Mouse (Mus musculus) hindbrain, embryonic 12.5 days (tissue): ENCODE results near the gene Setd2. TPM values are rescaled to one million over a fixed set of nuclear protein-coding genes. Genes with fewer than 3 reads are reported as not detected.

Experiments used
- ATAC-seq: fragments of 200-750 bp; cut with Nextera tagmentation; 2 replicates; pipeline ENCODE4 v1.8.0; 2017; ENCODE audit warnings: moderate TSS enrichment; ENCODE audit not compliant: low FRiP score
- H3K27ac ChIP-seq: fragments of 300-500 bp; sonication (generic); 2 replicates; pipeline ENCODE4 v1.5.1; 2016; ENCODE audit warnings: mild to moderate bottlenecking
- H3K27me3 ChIP-seq: fragments of 300-500 bp; sonication (generic); 2 replicates; pipeline ENCODE4 v1.6.1; 2016; ENCODE audit warnings: mild to moderate bottlenecking
- H3K36me3 ChIP-seq: fragments of 300-500 bp; sonication (generic); 2 replicates; pipeline ENCODE4 v1.6.1; 2016; ENCODE audit warnings: mild to moderate bottlenecking
- H3K4me1 ChIP-seq: fragments of 300-500 bp; sonication (generic); 2 replicates; pipeline ENCODE4 v1.6.1; 2016
- H3K4me2 ChIP-seq: fragments of 300-500 bp; sonication (generic); replicated peaks from 2 replicates; pipeline ENCODE4 v1.6.1; 2016; ENCODE audit warnings: mild to moderate bottlenecking
- H3K4me3 ChIP-seq: fragments of 300-500 bp; sonication (generic); 2 replicates; pipeline ENCODE4 v1.5.1; 2016; ENCODE audit warnings: mild to moderate bottlenecking
- H3K9ac ChIP-seq: fragments of 300-500 bp; sonication (generic); 2 replicates; pipeline ENCODE4 v1.6.1; 2016; ENCODE audit warnings: mild to moderate bottlenecking, moderate library complexity
- H3K9me3 ChIP-seq: fragments of 300-500 bp; sonication (generic); replicated peaks from 2 replicates; pipeline ENCODE4 v1.6.1; 2016; ENCODE audit warnings: mild to moderate bottlenecking
- WGBS: fragments of 180-500 bp; shearing (Covaris S2); methylation state at CpG from one replicate; pipeline ENCODE4 v1.1.7; 2016; 5-methylcytosine and 5-hydroxymethylcytosine counted together
- polyA plus RNA-seq: library from polyadenylated mRNA; unstranded; fragments of >200 nt; fragmentation: Nextera tagmentation; extraction: Ambion mirVana; gene quantifications from 2 replicates; pipeline ENCODE4 v1.2.1, GENCODE M21; 2016

Gene Setd2
- polyA plus RNA-seq, 1 experiment from 2014 or later: 49.7 TPM

DNA sequence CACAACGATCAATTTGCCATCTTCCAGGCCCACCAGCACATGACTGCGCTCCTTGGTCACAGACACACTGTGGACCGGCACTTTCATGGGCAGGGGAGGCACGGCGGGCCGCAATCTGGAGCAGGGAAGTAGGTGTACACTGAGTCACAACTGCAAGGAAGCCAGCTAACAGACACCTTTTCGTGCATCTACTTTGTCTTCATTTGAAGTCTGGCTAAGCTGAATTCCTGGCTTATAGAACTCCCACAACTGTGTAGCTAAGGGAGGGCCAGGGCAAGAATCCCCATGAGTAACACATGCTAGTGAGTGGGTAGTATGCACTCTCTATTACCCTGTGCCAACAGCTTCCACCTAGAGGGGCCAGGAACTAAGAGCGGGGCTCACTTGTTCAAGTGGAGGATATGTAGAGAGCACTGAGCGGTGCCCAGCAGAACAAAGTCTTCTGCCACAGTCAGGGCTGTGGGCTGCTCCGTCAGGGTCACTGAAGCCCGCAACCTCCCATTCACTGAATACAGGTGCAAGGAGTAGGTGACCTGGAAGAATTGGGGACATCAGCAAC, 93.0 kb downstream of the Setd2 start:
- Histone ChIP-seq H3K36me3 (peaks cover 19% of the 10 kb centered on the region), H3K9me3 (no peaks in the 10 kb centered on the region), H3K4me2 (peak overlapping the region; percentile 99), H3K27me3 (0 out of 2 replicates have a peak, but pooled peaks cover 8% of the 10 kb centered on the region), H3K4me1 (peaks cover 20% of the 10 kb centered on the region), H3K4me3 (peak overlapping the region; percentile 52), H3K27ac (peak overlapping the region; percentile 90; the same call in 1 of the 2 replicates), H3K9ac (peak overlapping the region; percentile 72)
- ATAC-seq: no peak
- 65% methylated on average over 11 of the region's 11 CpGs for WGBS

DNA sequence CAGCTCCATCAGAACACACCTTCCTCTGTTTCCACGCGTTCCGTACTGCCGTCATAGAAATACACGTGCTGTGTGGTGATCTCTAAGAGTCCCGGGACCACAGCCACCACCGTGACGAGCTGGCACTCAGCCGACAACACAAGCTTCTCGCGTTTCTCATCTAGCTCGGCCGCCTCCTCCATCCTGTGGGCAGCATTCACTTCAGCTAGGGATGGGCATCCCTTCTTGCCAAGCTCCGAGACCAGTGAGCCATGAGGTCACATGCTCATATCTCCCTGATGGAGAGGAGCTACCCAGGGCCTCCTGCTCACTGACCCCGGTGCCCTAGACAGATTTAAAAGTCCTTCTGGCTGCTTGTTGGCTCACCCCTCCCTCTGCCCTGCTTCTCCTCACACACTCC, 97.8 kb downstream of the Setd2 start:
- Histone ChIP-seq H3K36me3 (no peaks in the 10 kb centered on the region), H3K9ac (no peak overlapping the region), H3K27ac (no peak overlapping the region), H3K4me3 (no peak overlapping the region), H3K4me1 (peaks cover 23% of the 10 kb centered on the region), H3K27me3 (peaks cover 41% of the 10 kb centered on the region), H3K4me2 (no peak overlapping the region), H3K9me3 (no peaks in the 10 kb centered on the region)
- WGBS: 88% methylated on average over 15 of the region's 15 CpGs
- ATAC-seq: no peak

DNA sequence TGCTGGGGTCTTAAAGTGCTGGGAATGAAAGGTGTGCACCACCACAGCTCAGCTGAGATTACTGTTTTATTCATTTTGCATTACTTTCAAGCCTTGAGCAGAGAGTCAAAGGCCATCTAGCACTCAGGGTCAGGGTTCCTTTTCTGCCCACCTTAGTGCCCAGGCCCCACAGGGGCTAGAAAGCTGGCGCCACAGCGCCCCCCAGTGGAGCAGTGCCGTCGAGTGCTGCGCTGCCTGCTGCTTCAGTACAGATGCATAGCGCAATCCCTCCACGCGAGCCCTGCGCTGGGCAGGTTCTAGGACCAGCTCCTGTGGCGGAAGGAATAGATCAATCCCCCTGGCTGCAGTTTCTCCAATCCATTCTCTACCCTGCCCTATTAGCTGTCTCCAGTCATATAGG, 98.8 kb downstream of the Setd2 start:
- peaks cover 17% of the 10 kb centered on the region for H3K4me1 ChIP-seq
- H3K4me3 ChIP-seq: peak overlapping the region; percentile 34
- no peaks in the 10 kb centered on the region for H3K9me3 ChIP-seq
- peaks cover 38% of the 10 kb centered on the region for H3K27me3 ChIP-seq
- peak overlapping the region; percentile 65 for H3K4me2 ChIP-seq
- 0 out of 2 replicates have a peak overlapping the region, but pooled peaks have one; percentile 50 for H3K9ac ChIP-seq
- ATAC-seq: peak; percentile 41; the same call in 1 of the 2 replicates
- H3K36me3 ChIP-seq: no peaks in the 10 kb centered on the region
- 16% methylated on average over 10 of the region's 10 CpGs for WGBS
- H3K27ac ChIP-seq: no peak overlapping the region

DNA sequence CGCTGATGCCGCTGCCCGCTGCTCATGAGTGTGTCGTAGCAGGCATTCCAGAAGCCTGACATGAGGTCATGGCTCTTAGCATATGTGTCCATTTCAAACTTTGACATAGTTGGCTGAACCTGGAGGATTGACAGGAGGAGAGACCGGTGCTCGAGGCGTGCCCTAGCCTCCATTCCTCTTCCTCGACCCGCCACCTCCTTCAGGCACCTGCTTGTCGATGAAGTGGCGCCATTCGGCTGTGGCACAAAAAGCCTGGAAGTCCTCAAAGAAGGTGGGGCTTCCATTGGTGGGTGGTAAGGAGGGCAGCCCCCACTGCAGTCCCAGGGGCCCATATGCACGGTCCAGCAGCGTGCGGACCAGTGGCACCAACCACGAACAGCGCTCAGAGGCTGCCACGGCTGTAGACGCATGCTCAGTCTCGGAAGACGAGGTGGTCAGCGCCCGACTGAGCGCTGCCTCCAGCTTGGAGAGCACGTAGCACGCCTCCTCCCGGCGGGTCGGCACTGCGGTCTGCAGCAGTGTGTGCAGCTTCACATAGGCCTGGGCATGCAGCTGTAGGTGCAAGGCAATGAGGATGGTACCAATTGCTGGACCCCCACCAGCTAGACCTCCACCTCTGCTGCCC, 99.4 kb downstream of the Setd2 start:
- H3K27ac ChIP-seq: no peak overlapping the region
- H3K9ac ChIP-seq: peak overlapping the region; percentile 50; the same call in 1 of the 2 replicates
- H3K4me1 ChIP-seq: peaks cover 17% of the 10 kb centered on the region
- H3K4me3 ChIP-seq: peak overlapping the region; percentile 34
- H3K4me2 ChIP-seq: peak overlapping the region; percentile 65
- H3K9me3 ChIP-seq: no peaks in the 10 kb centered on the region
- H3K36me3 ChIP-seq: no peaks in the 10 kb centered on the region
- 13% methylated on average over 30 of the region's 30 CpGs for WGBS
- peak; percentile 27; the same call in 1 of the 2 replicates for ATAC-seq
- H3K27me3 ChIP-seq: peaks cover 35% of the 10 kb centered on the region

DNA sequence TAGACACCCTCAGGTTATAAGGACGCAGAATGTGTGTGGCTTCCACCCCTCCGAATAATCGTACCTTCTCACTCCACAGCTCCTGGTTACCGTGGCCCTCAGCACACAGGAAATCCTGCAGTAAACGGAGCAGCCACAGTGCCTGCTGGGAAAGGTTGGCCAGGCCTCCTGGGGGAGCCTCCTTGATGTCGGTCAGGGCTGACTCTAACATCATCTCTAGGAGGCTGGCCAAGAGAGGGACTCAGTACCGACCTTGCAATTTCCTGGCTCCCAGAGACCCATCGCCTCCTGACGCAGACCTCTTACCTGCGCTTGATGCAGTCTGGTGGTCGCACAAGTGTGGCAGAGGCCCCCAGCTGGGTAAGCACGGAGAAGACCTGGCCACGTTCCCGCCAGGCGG, 100.3 kb downstream of the Setd2 start:
- H3K9me3 ChIP-seq: no peaks in the 10 kb centered on the region
- no peak overlapping the region for H3K27ac ChIP-seq
- 84% methylated on average over 15 of the region's 15 CpGs for WGBS
- H3K27me3 ChIP-seq: peaks cover 36% of the 10 kb centered on the region
- no peak overlapping the region for H3K4me2 ChIP-seq
- H3K36me3 ChIP-seq: no peaks in the 10 kb centered on the region
- H3K4me1 ChIP-seq: peaks cover 17% of the 10 kb centered on the region
- no peak overlapping the region for H3K9ac ChIP-seq
- no peak overlapping the region for H3K4me3 ChIP-seq
- ATAC-seq: no peak

DNA sequence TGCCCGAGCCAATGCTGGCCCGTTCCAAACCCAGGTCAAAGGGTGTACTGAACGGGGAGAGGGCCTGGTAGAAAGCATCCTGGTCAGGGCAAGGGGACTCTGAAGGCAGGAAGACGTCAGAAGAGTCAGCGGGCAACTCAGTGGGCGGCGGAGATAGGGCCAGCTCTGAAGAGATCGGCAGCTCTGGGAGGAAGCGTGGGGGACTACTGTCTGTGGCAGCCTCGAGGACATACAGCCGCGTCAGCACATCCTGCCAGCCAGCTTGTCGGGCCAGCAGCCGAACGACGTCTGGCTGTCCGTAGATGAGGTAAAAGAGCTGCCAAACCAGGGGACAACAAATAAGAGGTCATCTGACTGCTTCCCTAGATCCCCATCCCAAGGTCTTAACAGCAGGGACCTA, 101.5 kb downstream of the Setd2 start:
- ATAC-seq: no peak
- Histone ChIP-seq H3K4me1 (peaks cover 17% of the 10 kb centered on the region), H3K27ac (no peak overlapping the region), H3K36me3 (peaks cover 4% of the 10 kb centered on the region; the same call in 1 of the 2 replicates), H3K9ac (no peak overlapping the region), H3K4me3 (no peak overlapping the region), H3K27me3 (peaks cover 36% of the 10 kb centered on the region), H3K4me2 (no peak overlapping the region), H3K9me3 (no peaks in the 10 kb centered on the region)
- 79% methylated on average over 17 of the region's 17 CpGs for WGBS

DNA sequence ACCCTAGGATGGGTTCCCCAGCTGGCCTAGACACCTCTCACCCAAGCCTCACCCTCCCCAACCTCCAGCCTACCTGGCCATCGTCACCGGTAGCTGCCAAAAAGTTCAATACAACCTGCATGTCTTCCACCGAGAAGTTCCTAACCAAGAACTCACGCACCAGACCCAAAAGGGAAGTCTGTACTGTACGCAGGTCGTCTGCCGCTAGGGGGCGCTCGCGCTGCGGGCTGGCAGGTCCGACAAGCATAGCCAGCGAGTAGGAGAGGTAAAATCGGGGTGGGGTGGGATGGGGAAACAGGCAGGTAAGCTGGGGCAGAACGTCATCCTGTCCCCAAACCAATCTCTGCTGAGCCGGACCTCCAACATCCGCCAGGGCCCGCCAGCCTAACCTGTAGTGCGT, 102.8 kb downstream of the Setd2 start:
- no peak overlapping the region for H3K9ac ChIP-seq
- peak; percentile 33; the same call in 1 of the 2 replicates for ATAC-seq
- 6% methylated on average over 19 of the region's 19 CpGs for WGBS
- no peaks in the 10 kb centered on the region for H3K9me3 ChIP-seq
- H3K4me2 ChIP-seq: no peak overlapping the region
- H3K4me1 ChIP-seq: peaks cover 17% of the 10 kb centered on the region
- no peak overlapping the region for H3K4me3 ChIP-seq
- peaks cover 36% of the 10 kb centered on the region for H3K27me3 ChIP-seq
- H3K36me3 ChIP-seq: peaks cover 4% of the 10 kb centered on the region; the same call in 1 of the 2 replicates
- H3K27ac ChIP-seq: no peak overlapping the region

DNA sequence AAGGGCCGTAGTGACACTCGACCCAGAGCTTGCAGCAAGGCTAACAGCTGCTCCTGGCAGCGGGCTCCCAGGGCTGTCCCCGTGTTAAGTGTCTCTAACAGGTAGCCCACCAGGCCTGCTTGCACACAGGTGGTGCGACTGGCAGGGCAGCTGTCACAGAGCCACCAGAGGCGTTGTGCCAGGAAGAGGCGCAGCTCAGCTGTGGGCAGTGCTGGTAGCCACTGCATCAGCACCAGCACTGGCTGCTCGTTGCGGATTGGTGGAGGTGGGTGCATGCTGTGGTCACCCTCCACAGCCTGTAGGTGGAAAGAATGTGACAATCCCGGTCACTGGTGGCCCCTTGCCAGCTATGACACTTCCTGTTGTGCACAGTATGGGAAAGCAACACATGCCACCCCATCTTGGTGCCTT, 106.2 kb downstream of the Setd2 start:
- Histone ChIP-seq H3K27ac (no peak overlapping the region), H3K9ac (no peak overlapping the region), H3K9me3 (no peaks in the 10 kb centered on the region), H3K4me3 (no peak overlapping the region), H3K36me3 (peaks cover 4% of the 10 kb centered on the region; the same call in 1 of the 2 replicates), H3K27me3 (peaks cover 8% of the 10 kb centered on the region; the same call in 1 of the 2 replicates), H3K4me2 (no peak overlapping the region), H3K4me1 (peaks cover 5% of the 10 kb centered on the region; the same call in 1 of the 2 replicates)
- WGBS: 84% methylated on average over 10 of the region's 10 CpGs
- ATAC-seq: no peak

DNA sequence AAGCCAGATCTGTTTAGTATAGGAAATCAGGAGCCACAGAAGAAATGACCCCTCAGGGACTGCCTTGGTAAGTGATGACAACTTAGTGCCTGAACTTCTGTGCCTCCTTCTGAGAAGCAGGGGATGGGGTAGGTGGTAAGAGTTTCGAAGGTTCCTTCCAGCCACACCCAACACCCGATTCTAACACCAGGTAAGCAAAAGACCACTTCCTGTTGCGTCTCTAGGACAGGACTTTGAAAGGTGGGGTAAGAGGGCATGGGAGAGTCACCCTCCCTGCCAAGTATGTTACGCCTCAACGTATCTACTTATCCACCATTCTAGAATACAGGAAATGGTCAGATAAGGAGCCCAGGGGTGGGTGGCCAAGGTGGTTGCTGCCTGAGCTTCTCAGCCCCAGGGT, 108.6 kb downstream of the Setd2 start:
- WGBS: 88% methylated on average over 5 of the region's 5 CpGs
- Histone ChIP-seq H3K9me3 (no peaks in the 10 kb centered on the region), H3K4me1 (peaks cover 2% of the 10 kb centered on the region; the same call in 1 of the 2 replicates), H3K27ac (no peak overlapping the region), H3K9ac (no peak overlapping the region), H3K4me2 (no peak overlapping the region), H3K36me3 (peaks cover 4% of the 10 kb centered on the region; the same call in 1 of the 2 replicates), H3K27me3 (peaks cover 3% of the 10 kb centered on the region; the same call in 1 of the 2 replicates), H3K4me3 (no peak overlapping the region)
- ATAC-seq: no peak

DNA sequence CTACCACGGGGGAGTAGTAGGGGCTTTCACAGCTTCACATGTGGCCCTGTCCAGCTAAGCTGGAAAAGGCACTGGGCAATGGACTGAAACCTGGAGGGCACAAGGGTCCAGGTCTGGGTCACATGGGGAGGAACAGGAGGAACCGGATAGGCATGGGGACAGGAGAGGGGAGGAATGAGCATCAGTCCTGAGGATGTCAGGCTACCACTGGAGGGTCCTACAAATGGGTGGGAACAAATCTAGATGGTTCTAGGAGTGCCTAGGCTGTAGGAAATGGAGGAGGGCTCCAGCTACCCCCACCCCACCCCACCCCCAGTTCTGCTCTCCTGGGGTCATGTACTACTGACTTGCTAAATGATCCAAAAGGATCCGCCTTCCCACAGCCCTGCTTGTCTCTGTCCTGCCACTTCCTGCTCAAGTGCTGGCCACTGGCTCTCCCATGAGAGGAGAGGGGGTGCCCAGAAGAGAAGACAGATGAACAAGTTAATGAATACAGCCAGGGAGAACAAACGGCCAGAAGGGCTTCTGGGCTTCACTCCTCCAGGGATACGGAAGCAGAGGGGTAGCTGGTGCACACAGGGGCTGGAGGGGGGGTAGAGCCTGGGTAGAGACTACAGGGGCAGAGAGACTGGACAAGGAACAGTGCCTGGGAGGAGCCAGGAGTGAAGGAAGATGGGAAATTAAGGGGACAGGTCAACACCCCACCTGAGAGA, 110.6 kb downstream of the Setd2 start:
- peaks cover 4% of the 10 kb centered on the region; the same call in 1 of the 2 replicates for H3K36me3 ChIP-seq
- 45% methylated on average over 5 of the region's 5 CpGs for WGBS
- peaks cover 2% of the 10 kb centered on the region; the same call in 1 of the 2 replicates for H3K4me1 ChIP-seq
- no peak overlapping the region for H3K4me2 ChIP-seq
- no peak overlapping the region for H3K27ac ChIP-seq
- no peaks in the 10 kb centered on the region for H3K9me3 ChIP-seq
- H3K4me3 ChIP-seq: no peak overlapping the region
- no peak overlapping the region for H3K9ac ChIP-seq
- H3K27me3 ChIP-seq: no peaks in the 10 kb centered on the region
- no peak for ATAC-seq

DNA sequence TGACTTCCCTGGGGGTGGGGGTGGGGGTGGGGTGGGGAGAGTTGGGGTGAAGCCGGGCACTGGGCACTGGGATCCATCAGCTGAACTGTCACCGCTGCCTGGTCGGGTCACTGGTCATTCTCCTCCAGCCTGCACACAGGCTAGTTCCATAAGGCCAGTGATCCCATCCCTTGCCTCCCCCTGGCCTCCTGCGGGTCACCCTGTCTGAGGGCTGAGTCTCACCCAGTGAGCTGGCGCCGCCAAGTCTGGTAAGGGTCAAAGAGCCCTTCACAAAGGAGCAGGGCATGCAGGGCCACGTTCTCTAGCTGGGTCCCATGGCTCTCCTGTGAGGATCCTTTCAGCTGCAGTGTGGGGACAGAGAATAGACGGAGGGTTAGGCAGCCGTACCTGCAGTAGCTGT, 111.4 kb downstream of the Setd2 start:
- peaks cover under 1% of the 10 kb centered on the region; the same call in 1 of the 2 replicates for H3K36me3 ChIP-seq
- no peak overlapping the region for H3K4me3 ChIP-seq
- no peaks in the 10 kb centered on the region for H3K9me3 ChIP-seq
- no peak for ATAC-seq
- 68% methylated on average over 9 of the region's 9 CpGs for WGBS
- no peak overlapping the region for H3K9ac ChIP-seq
- H3K4me2 ChIP-seq: no peak overlapping the region
- no peak overlapping the region for H3K27ac ChIP-seq
- H3K27me3 ChIP-seq: no peaks in the 10 kb centered on the region
- H3K4me1 ChIP-seq: peaks cover 2% of the 10 kb centered on the region; the same call in 1 of the 2 replicates

DNA sequence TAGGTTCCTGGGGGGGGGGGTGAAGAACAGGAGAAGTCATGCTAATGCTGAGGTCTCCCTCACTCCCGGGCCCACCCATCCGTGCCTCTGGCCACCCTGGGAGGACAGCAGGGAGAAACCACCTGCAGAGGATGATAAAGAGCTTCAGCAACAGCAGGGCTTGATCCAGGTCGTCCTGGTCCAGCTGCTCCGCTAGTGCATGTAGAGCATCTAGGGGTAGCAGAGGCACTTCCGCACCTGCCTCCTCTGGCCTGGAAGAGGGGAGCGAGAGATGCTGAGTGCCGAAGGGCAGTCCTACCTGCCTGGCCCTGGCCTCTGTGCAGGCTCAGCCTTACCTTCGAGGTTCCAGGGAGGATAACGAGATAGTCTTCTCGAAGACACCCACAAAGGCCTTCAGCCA, 111.9 kb downstream of the Setd2 start:
- no peak overlapping the region for H3K27ac ChIP-seq
- WGBS: 91% methylated on average over 10 of the region's 10 CpGs
- ATAC-seq: no peak
- no peaks in the 10 kb centered on the region for H3K27me3 ChIP-seq
- no peaks in the 10 kb centered on the region for H3K9me3 ChIP-seq
- no peak overlapping the region for H3K4me2 ChIP-seq
- H3K9ac ChIP-seq: no peak overlapping the region
- H3K4me3 ChIP-seq: no peak overlapping the region
- no peaks in the 10 kb centered on the region for H3K36me3 ChIP-seq
- peaks cover 4% of the 10 kb centered on the region for H3K4me1 ChIP-seq
